Mouse (Mus musculus) midbrain, embryonic 11.5 days (tissue): ENCODE data around the gene Fbxl18. TPM values are rescaled to one million over a fixed set of nuclear protein-coding genes. Genes with fewer than 3 reads are reported as not detected.

Experiments used
- ATAC-seq: fragments of 200-750 bp; cut with Nextera tagmentation; 2 replicates; pipeline ENCODE4 v1.8.0; 2017; ENCODE audit warnings: moderate TSS enrichment, moderate library complexity; ENCODE audit not compliant: low FRiP score
- DNase-seq: peaks from one replicate; pipeline ENCODE4 v3.0.0; 2015; ENCODE audit warnings: low spot score; ENCODE audit errors: missing footprints
- H3K27ac ChIP-seq: fragments of 300-500 bp; sonication (generic); 2 replicates; pipeline ENCODE4 v1.5.1; 2014; ENCODE audit warnings: low read depth, low read length
- H3K27me3 ChIP-seq: fragments of 300-500 bp; sonication (generic); 2 replicates; pipeline ENCODE4 v1.6.1; 2014; ENCODE audit warnings: mild to moderate bottlenecking, low read length, moderate library complexity, mixed read lengths; ENCODE audit not compliant: control insufficient read depth, insufficient read depth
- H3K36me3 ChIP-seq: fragments of 300-500 bp; sonication (generic); 2 replicates; pipeline ENCODE4 v1.6.1; 2014; ENCODE audit warnings: mild to moderate bottlenecking, low read length, moderate library complexity, mixed read lengths; ENCODE audit not compliant: control insufficient read depth, insufficient read depth
- H3K4me1 ChIP-seq: fragments of 300-500 bp; sonication (generic); 2 replicates; pipeline ENCODE4 v1.6.1; 2014; ENCODE audit warnings: low read length; ENCODE audit not compliant: control insufficient read depth, insufficient read depth
- H3K4me2 ChIP-seq: fragments of 300-500 bp; sonication (generic); 2 replicates; pipeline ENCODE4 v1.6.1; 2014; ENCODE audit warnings: mild to moderate bottlenecking, moderate library complexity
- H3K4me3 ChIP-seq: fragments of 300-500 bp; sonication (generic); 2 replicates; pipeline ENCODE4 v1.5.1; 2014; ENCODE audit warnings: low read depth, low read length
- H3K9ac ChIP-seq: fragments of 300-500 bp; sonication (generic); 2 replicates; pipeline ENCODE4 v1.6.1; 2014; ENCODE audit warnings: low read length
- H3K9me3 ChIP-seq: fragments of 300-500 bp; sonication (generic); 2 replicates; pipeline ENCODE4 v1.6.1; 2016; ENCODE audit warnings: low read length; ENCODE audit not compliant: control insufficient read depth
- WGBS: fragments of 180-500 bp; shearing (Covaris S2); extraction: QIAGEN DNeasy Blood & Tissue Kit; methylation state at CpG from one replicate; pipeline ENCODE4 v1.1.7; 2014; 5-methylcytosine and 5-hydroxymethylcytosine counted together
- polyA plus RNA-seq: library from polyadenylated mRNA; unstranded; fragments of >200 nt; fragmentation: Nextera tagmentation; extraction: Ambion mirVana; gene quantifications from 2 replicates; pipeline ENCODE4 v1.2.1, GENCODE M21; 2014

Gene Fbxl18
- polyA plus RNA-seq, 1 experiment from 2014 or later = 11.8 TPM

DNA sequence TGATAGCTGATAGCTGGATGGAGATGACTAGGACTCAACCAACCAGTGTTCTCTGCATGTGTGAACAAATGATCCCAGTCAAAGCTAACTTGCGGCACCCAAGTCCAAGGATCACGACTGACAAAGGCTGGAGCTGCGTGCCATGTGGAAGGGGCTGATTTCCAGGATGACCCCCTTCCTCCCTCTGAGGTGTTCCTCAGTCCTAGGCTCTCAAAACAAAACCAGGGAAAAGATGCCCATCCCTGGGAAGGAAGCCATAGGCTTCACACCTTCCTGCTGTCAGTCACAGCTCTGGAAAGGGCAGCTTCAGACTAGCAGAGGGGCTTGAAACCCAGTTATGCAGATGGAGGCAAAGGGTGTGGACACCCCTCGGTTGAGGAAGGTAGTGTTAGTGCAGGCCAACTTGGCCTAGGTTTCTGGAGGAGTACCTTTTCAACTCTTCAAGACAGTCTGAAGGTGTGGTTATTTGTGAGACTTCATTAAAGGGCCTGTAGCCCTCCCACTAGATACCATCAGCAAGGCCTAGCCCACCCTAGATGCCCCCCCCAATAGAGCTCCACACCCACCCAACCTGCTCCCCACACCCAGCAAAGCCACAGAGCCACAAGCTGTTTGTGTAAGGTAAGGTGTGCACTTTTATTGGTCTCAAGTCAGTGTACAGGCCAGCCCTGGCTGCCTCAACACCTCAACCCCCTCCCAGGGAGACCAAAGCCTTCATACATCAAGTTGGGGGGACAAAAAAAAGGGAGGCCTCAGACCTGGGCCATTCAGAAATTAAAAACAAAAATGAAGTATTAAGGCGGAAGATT is 7.5 kb upstream of the Fbxl18 start:
- Histone ChIP-seq H3K9ac (no peak overlapping the region), H3K9me3 (no peaks in the 10 kb centered on the region), H3K4me3 (no peak overlapping the region), H3K27ac (no peak overlapping the region), H3K27me3 (no peaks in the 10 kb centered on the region), H3K36me3 (peaks cover 34% of the 10 kb centered on the region), H3K4me2 (no peak overlapping the region), H3K4me1 (peaks cover 18% of the 10 kb centered on the region)
- ATAC-seq (no peak), DNase-seq (peak; percentile 92)
- WGBS = 61% methylated on average over 5 of the region's 5 CpGs

DNA sequence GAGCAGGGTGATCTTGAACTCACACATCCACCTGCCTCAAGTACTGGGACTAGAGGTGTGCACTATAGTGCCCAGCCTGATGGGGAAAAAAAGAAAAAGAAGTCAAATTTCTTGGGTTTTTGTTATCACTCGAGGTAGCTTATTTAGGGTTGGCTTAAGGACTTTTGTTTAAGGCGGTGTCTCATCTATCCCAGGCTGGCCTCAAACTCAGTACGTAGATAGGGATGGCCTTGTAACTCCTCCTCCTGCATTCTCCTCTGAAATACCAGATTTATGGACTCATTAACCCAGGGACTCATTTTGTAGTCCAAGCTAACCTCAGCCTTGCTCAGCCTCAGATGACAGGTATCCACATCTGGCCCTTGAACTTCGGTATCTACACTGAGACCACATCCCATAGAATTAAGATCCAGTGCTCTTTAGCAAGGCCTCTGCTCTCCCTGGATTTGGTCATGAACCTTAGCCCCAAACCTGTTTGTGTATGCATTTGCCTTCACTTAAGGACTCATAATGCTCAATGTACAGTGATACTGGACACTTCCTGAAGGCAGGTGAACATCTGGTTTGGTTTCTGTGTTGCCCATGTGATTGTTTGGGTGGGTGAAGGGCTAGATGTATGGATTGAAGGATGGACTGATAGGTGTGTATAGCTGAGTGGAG is 6.8 kb upstream of the Fbxl18 start:
- Histone ChIP-seq H3K4me1 (peaks cover 10% of the 10 kb centered on the region; the same call in 1 of the 2 replicates), H3K4me3 (no peak overlapping the region), H3K36me3 (peaks cover 34% of the 10 kb centered on the region), H3K9ac (no peak overlapping the region), H3K27ac (peak overlapping the region; percentile 40; the same call in 1 of the 2 replicates), H3K27me3 (no peaks in the 10 kb centered on the region), H3K4me2 (no peak overlapping the region), H3K9me3 (no peaks in the 10 kb centered on the region)
- DNase-seq (peak; percentile 95), ATAC-seq (no peak)
- WGBS = 83% methylated on average over 4 of the region's 4 CpGs

DNA sequence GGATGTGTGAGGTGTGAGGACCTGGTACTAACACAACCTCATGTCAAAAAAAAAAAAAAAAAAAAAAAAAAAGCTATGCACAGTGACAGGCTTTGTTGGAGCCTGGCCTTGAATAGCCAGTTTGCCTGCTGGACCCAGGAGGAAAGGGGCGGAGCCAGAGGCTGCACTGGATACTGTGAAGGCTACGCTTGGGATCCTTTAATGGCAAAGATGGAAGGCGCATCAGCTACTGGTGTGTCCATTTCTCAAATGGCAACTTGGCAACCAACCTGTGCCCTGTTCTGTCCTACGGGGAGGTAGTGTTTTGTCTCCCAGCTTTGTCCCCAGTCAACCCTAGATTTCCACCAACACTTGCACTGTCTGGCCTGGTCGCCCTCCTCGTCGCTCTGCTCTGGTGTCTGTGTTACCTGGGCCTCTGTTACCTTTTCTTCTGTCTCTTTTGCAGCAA is 6.2 kb upstream of the Fbxl18 start:
- no peak for ATAC-seq
- DNase-seq = peak; percentile 93
- WGBS = 90% methylated on average over 7 of the region's 7 CpGs
- H3K27ac ChIP-seq = peak overlapping the region; percentile 40; the same call in 1 of the 2 replicates
- H3K9me3 ChIP-seq = no peaks in the 10 kb centered on the region
- no peak overlapping the region for H3K9ac ChIP-seq
- no peaks in the 10 kb centered on the region for H3K27me3 ChIP-seq
- no peak overlapping the region for H3K4me3 ChIP-seq
- H3K4me1 ChIP-seq = peaks cover 9% of the 10 kb centered on the region; the same call in 1 of the 2 replicates
- H3K36me3 ChIP-seq = peaks cover 34% of the 10 kb centered on the region
- no peak overlapping the region for H3K4me2 ChIP-seq

DNA sequence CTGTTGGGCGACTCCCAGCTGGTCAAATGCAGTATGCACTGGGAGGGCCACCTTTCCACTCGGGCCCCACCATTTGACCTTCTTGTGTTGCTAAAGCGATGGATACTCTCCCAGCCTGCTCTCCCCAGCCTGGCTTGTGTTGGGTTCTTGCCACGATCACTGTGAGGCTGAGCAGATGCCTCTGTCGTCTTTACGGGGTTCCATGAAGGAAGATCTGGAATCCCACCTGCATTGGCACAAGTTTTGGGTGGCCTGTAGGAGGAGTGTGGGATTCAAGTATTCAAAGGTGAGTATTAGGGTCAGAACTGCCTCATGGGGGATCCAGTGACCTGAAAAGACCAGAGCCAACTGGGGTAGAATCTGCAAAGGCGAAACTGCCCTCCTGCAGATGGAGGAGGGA is 5.4 kb upstream of the Fbxl18 start:
- Histone ChIP-seq H3K27me3 (no peaks in the 10 kb centered on the region), H3K4me2 (no peak overlapping the region), H3K9ac (no peak overlapping the region), H3K27ac (no peak overlapping the region), H3K4me3 (no peak overlapping the region), H3K36me3 (peaks cover 34% of the 10 kb centered on the region), H3K9me3 (no peaks in the 10 kb centered on the region), H3K4me1 (peaks cover 9% of the 10 kb centered on the region; the same call in 1 of the 2 replicates)
- ATAC-seq = no peak
- WGBS = 88% methylated on average over 7 of the region's 7 CpGs
- no peak for DNase-seq

DNA sequence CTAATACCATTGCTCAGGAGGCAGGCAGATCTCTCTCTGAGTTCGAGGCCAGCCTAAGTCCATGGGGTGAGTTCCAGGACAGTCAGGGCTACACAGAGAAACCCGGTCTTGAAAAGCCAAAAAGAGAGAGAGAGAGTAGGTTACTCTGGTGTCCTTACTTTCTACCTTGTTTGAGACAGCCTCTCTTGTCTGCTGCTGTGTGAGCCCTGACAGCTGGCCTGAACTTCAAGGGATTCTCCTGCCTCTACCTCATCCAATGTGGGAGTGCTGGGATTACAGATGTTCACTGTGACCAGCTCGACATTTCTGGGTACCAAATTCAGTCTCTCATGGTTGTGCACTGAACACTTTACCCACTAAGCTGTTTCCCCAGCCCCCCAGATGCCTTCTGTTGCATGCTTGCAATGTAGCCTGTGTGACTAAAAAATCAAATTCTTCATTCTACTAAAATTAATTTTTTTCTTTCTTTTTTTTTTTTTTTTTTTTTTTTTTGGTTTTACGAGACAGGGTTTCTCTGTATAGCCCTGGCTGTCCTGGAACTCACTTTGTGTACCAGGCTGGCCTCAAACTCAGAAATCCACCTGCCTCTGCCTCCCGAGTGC is 4.8 kb upstream of the Fbxl18 start:
- WGBS = 84% methylated on average over 5 of the region's 5 CpGs
- DNase-seq (no peak), ATAC-seq (no peak)
- H3K36me3 ChIP-seq = peaks cover 31% of the 10 kb centered on the region
- H3K4me3 ChIP-seq = no peak overlapping the region
- no peaks in the 10 kb centered on the region for H3K27me3 ChIP-seq
- no peaks in the 10 kb centered on the region for H3K9me3 ChIP-seq
- H3K4me2 ChIP-seq = no peak overlapping the region
- no peak overlapping the region for H3K9ac ChIP-seq
- peaks cover 11% of the 10 kb centered on the region; the same call in 1 of the 2 replicates for H3K4me1 ChIP-seq
- H3K27ac ChIP-seq = no peak overlapping the region

DNA sequence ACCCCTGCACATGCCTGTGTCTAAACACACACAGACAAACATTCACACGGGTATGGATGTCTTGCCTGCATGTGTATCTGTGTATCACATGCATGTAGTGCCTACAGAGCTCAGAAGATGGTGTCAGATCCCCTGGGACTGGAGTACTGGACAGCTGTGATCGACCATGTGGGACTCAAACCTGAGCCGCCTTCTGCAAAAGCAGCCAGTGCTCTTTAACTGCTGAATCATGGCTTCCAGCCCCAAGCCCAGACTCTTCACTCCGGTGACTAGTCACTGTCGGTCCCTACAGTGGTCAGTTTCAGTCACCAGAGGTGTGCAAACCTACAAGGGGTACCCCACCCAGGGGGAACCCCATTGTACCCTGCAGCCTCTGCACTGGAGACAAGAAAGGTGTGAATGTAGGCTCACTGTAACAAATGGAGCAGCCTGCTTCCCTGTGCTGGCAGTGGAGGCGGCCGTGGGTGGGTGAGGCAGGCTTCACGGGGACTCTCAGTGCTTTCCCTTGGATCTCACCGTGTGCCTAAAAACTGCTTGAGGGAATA is 3.9 kb upstream of the Fbxl18 start:
- no peak overlapping the region for H3K9ac ChIP-seq
- H3K36me3 ChIP-seq = peaks cover 22% of the 10 kb centered on the region
- WGBS = 89% methylated on average over 9 of the region's 9 CpGs
- peaks cover 7% of the 10 kb centered on the region for H3K4me1 ChIP-seq
- no peak overlapping the region for H3K4me3 ChIP-seq
- no peak for ATAC-seq
- H3K9me3 ChIP-seq = no peaks in the 10 kb centered on the region
- H3K27ac ChIP-seq = no peak overlapping the region
- H3K27me3 ChIP-seq = no peaks in the 10 kb centered on the region
- no peak overlapping the region for H3K4me2 ChIP-seq
- DNase-seq = peak; percentile 91

- Histone ChIP-seq H3K9ac (no peak overlapping the region), H3K4me3 (no peak overlapping the region), H3K27ac (no peak overlapping the region), H3K27me3 (no peaks in the 10 kb centered on the region), H3K4me1 (peaks cover 12% of the 10 kb centered on the region), H3K36me3 (peaks cover 17% of the 10 kb centered on the region), H3K4me2 (no peak overlapping the region), H3K9me3 (no peaks in the 10 kb centered on the region)
- DNase-seq (no peak), ATAC-seq (no peak)
- WGBS = 91% methylated on average over 4 of the region's 4 CpGs
Measured at GRCm38 (mm10) chr5:142898316-142898715, 3.1 kb upstream of the Fbxl18 start.

DNA sequence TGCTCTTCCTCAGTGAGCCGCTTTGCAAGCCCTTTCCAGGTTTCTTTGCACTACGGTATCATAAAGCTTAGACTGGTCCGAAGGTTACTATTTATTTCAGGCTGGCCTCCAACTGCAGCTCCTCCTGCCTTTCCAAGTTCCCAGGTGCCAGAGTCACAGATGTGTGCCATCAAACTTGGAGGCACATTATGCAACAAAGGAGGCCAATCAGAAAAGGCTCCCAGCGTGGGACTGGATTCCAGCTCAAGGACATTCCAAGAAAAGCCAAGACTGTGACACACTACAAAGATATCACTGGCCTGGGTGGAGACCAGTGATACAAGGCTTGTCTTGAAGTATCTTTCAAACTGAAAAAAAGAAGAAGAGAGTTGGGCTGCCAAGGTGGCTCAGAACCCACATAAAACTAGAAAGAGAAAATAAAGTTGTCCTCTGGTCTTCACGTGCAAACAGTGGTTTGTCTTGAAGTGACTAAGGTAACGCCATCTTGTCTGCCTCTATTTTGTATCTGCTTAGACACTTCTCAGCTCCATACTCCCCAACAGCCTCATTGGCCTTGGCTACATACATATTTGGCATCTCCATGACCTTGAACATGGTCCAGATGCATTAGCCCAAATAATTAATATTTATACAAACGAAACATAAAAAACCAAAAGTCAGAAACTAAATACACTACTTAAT is 2.5 kb upstream of the Fbxl18 start:
- Histone ChIP-seq H3K9me3 (no peaks in the 10 kb centered on the region), H3K4me1 (peaks cover 12% of the 10 kb centered on the region), H3K9ac (no peak overlapping the region), H3K27ac (no peak overlapping the region), H3K27me3 (no peaks in the 10 kb centered on the region), H3K4me2 (no peak overlapping the region), H3K36me3 (peaks cover 11% of the 10 kb centered on the region), H3K4me3 (no peak overlapping the region)
- ATAC-seq (no peak), DNase-seq (no peak)
- 92% methylated on average over 7 of the region's 7 CpGs for WGBS
